Mouse (Mus musculus) heart, adult 11 months (tissue): ENCODE results near the gene Pgm2l1.

ENCODE experiments used
- DNase-seq: peaks from one replicate; pipeline ENCODE4 v3.0.0; 2022

Gene Pgm2l1

DNA sequence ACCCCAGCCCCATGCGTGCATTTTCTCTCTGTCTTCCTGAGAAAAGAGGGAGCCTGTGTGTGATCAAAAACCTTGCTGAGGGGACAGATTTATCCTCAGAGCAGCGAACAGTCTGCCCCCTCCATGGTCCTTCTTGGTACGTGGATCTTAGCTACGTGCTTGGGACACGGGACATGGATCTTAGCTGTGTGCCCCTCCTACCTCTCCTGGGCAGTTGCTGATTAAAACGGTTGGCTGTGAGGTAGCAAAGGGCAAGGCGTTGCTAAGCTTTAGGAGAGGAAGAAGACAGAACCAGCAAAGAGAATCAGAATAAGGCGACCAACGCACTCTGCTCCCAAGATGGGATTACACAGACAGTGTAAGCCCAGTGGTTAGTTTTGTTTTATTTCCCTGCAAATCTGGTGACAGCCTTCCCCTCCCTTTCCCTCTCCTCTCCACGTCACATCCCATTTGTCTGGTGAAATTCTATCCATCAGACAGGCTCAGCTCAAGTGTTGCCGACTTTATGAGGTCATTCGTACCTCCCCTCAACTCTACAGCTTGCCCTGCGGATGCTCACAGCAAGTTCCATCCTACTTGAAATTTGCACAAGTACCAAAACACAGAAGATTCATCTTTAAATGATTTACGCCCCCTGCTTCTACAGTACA is 71.8 kb downstream of the Pgm2l1 start:
- DNase-seq: peak; percentile 81

GRCm38 (mm10) chr7:100301390-100301789 is 74.2 kb downstream of the Pgm2l1 start:
- DNase-seq: peak; percentile 64

DNA sequence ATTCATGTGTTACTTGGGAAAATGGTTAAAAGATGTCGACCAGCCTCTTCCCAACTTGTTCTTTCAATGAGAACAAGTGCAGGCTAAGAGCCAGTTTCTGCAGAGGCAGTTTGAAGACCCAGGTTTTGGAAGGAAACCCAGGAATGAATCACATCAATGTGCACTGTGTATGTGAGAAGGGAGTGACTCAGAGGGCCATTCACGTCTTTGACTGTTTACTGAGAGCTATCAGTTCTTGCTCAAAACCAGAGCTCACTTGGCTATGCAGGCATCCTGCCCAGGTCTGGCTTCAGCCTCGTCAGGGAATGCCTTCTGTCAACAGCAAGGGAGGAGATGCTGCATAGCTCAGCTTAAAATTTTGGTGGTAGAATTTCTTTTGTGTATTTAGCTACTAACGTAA is 75.1 kb downstream of the Pgm2l1 start:
- peak; percentile 93 for DNase-seq

DNA sequence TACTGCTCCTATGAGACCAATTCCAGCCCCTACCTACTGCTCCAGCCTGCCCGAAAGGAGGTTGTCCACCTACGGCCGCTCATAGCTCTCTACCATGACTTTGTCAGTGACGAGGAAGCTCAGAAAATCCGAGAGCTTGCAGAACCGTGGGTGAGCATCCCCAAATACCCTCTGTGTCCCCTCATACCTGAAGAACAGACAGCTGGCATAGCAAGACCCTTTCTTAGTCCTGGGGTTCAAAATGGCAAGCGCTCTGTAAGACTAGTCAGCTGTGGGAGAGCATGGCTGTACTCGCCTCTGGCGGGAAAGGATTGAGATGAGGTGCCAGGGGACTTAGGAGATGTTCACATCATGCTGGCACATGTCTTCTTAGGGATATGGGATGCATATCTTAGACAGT is 78.7 kb downstream of the Pgm2l1 start:
- DNase-seq: peak; percentile 75

- DNase-seq: peak; percentile 54
Measured at GRCm38 (mm10) chr7:100307872-100308653, 80.9 kb downstream of the Pgm2l1 start.

DNA sequence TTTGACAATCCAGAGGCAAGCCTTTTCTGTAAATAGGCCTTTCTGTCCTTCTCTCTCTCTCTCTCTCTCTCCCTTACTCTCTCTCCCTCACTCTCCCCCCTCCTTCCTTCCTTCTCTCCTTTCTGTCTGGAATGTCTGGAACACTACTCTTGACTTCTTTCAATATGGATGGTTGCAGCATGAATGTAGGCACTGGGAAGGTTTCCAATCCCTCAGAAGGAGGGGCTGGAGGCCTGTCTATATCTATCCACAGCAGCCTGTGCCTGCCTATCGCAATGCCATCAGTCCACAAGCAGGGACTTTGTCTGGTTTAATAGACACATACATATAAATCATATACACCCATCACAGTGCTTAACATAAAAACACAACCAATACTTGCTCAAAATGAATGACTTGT is 82.0 kb downstream of the Pgm2l1 start:
- peak; percentile 71 for DNase-seq

DNA sequence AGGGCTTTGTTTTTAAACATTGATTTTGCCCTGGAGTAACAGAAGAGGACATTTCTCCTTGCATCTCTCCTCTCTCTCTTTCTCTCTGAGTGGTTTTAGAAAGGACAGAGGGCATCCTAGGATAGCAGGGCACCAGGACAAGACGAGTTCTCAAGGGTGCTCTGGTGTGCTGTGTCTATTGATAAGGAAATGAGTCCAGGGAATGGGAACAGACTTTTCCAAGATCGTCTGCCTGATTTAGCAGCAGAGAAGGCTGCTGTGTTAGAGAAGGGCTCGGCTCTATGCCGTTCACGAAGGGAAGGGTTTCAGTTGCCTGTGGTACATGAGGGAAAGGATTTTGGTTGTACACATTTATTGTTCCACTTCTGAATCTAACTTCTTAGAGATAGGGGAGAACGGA is 82.5 kb downstream of the Pgm2l1 start:
- DNase-seq: peak; percentile 75

GRCm38 (mm10) chr7:100310290-100310689 is 83.1 kb downstream of the Pgm2l1 start:
- DNase-seq: peak; percentile 58

DNA sequence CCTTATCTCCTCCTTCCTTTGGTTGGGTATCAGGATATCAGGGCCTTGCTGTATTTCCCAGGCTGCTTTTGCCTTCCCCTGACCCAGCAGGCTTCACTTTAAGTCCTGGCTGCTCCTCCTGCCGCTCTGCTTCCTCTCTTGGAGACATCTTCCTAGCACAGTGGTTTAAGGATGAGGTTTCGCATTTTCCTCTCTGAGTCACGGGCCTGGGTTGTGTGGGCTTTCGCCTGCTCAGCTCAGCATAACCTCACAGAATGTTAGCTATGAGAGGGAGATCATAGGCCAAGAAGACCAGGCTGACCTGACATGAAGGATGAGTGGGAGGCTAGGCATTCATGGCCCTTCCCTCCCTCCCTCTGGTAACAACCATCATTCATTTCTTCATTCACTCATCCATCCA is 85.5 kb downstream of the Pgm2l1 start:
- DNase-seq: no peak

DNA sequence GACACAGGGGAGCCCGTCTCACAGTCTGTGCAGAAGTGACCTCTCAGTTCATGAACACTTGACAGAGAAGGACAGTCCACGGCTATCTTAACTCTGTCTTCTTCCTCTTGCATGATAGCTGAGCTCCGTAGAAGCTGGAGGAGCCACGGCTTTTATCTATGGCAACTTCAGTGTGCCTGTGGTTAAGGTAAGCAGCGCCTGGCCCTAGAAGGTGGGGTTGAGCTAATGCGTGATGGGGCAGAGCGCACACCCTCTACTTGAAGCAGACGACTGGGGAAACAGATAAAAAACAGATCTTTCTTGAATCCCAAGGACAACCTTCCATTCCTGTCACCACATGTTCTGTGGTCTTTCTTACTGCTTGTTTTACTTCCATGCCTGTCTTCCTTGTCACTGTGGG is 89.7 kb downstream of the Pgm2l1 start:
- DNase-seq: no peak

DNA sequence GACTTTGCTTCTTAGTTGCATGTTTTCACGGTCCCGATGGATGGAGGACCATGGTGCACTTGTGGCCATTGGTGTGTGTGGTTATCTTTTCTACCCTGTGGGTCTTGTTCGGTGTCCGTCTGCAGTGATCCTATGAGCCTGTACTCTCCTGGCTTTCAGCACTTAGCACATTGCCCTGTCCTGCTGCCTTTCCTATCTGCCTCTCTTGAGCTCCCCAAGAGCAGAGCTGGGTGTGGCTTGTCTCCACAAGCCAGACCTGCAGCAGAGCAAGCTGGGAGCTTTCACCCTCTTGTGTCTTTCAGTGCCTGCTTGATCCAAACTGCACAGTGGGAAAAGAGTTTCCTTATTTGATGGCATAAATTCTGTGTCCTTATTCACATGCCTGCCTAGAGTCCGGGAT is 90.3 kb downstream of the Pgm2l1 start:
- no peak for DNase-seq

- DNase-seq: peak; percentile 78
Measured at GRCm38 (mm10) chr7:100323721-100324120, 96.5 kb downstream of the Pgm2l1 start.

GRCm38 (mm10) chr7:100325482-100325881 is 98.3 kb downstream of the Pgm2l1 start:
- peak; percentile 86 for DNase-seq

- DNase-seq: peak; percentile 92
Measured at GRCm38 (mm10) chr7:100327514-100327913, 100.3 kb downstream of the Pgm2l1 start.
